Comparison of ENCODE assay signal across 26 mouse cellular contexts in genomic region chr13:31823316-31823715, GRCm38 (mm10). TPM values are rescaled to one million over a fixed set of nuclear protein-coding genes. Genes with fewer than 3 reads are reported as not detected.
DNase-seq lines count a peak whose midpoint lies in the region; ATAC-seq and TF ChIP-seq lines count a peak whose summit lies in the region.
"Had no signal": no experiment of that assay in that cellular context is flagged by ENCODE, and none has a peak within 500 bp of the region (broad histone marks: within the 10 kb centered on the region; RNA-seq: fewer than 3 reads in every experiment).

No protein-coding gene starts in this region.

- no peak for ATAC-seq in intestine, postnatal 0 days
- no peak for ATAC-seq in intestine, embryonic 16.5 days
- no peak for ATAC-seq in liver, postnatal 0 days
- no peak for ATAC-seq in liver, embryonic 12.5 days
- no peak for ATAC-seq in midbrain, postnatal 0 days (ENCODE audit: low FRiP score)
- no peak for ATAC-seq in midbrain, embryonic 16.5 days
- ATAC-seq: activated CD4-positive, CD25-positive, alpha-beta regulatory T cell, adult 4 months; CD4-positive, CD25-positive, alpha-beta regulatory T cell, adult 4 months; forebrain, embryonic 14.5 days; forebrain, postnatal 0 days had no signal

- H3K36me3 ChIP-seq in intestine, postnatal 0 days (ENCODE audit: control insufficient read depth, insufficient read depth): no peaks in the 10 kb centered on the region
- no peaks in the 10 kb centered on the region for H3K36me3 ChIP-seq in intestine, embryonic 16.5 days (ENCODE audit: control insufficient read depth, insufficient read depth, low read length)
- H3K36me3 ChIP-seq in liver, postnatal 0 days (replicated peaks; ENCODE audit: insufficient read depth, low read length): no peaks in the 10 kb centered on the region
- no peaks in the 10 kb centered on the region for H3K36me3 ChIP-seq in liver, embryonic 12.5 days
- no peaks in the 10 kb centered on the region for H3K36me3 ChIP-seq in midbrain, postnatal 0 days (ENCODE audit: insufficient read depth, low read length)
- H3K36me3 ChIP-seq in midbrain, embryonic 16.5 days (ENCODE audit: control insufficient read depth, insufficient read depth, low read length): no peaks in the 10 kb centered on the region
- H3K36me3 ChIP-seq: embryonic facial prominence, embryonic 12.5 days; embryonic facial prominence, embryonic 15.5 days; hindbrain, embryonic 12.5 days; hindbrain, embryonic 15.5 days had no signal

- H3K9ac ChIP-seq in intestine, postnatal 0 days (ENCODE audit: low read depth, low read length): no peak overlapping the region
- no peak overlapping the region for H3K9ac ChIP-seq in intestine, embryonic 16.5 days (ENCODE audit: low read depth, low read length)
- H3K9ac ChIP-seq in liver, postnatal 0 days (replicated peaks): no peak overlapping the region
- no peak overlapping the region for H3K9ac ChIP-seq in liver, embryonic 12.5 days
- no peak overlapping the region for H3K9ac ChIP-seq in midbrain, postnatal 0 days (replicated peaks; ENCODE audit: low read length, poor library complexity, severe bottlenecking)
- H3K9ac ChIP-seq in midbrain, embryonic 16.5 days (ENCODE audit: low read depth, low read length): no peak overlapping the region
- H3K9ac ChIP-seq: embryonic facial prominence, embryonic 12.5 days; embryonic facial prominence, embryonic 15.5 days; forebrain, postnatal 0 days; hindbrain, embryonic 12.5 days; hindbrain, embryonic 15.5 days had no signal

- no peak overlapping the region for H3K27ac ChIP-seq in intestine, postnatal 0 days (ENCODE audit: low read depth, low read length)
- no peak overlapping the region for H3K27ac ChIP-seq in intestine, embryonic 16.5 days (ENCODE audit: low read length)
- H3K27ac ChIP-seq in liver, postnatal 0 days (ENCODE audit: low read depth): no peak overlapping the region
- no peak overlapping the region for H3K27ac ChIP-seq in liver, embryonic 12.5 days
- no peak overlapping the region for H3K27ac ChIP-seq in midbrain, postnatal 0 days (ENCODE audit: low read depth, low read length)
- H3K27ac ChIP-seq in midbrain, embryonic 16.5 days (ENCODE audit: low read length): no peak overlapping the region
- H3K27ac ChIP-seq: embryonic facial prominence, embryonic 15.5 days; gastrocnemius, adult 2 months; hindbrain, embryonic 12.5 days; hindbrain, embryonic 15.5 days had no signal

- H3K27me3 ChIP-seq in intestine, postnatal 0 days (replicated peaks; ENCODE audit: control insufficient read depth, insufficient read depth, low read length): no peaks in the 10 kb centered on the region
- peaks cover 5% of the 10 kb centered on the region for H3K27me3 ChIP-seq in intestine, embryonic 16.5 days (replicated peaks; ENCODE audit: control insufficient read depth, insufficient read depth, low read length)
- H3K27me3 ChIP-seq in liver, postnatal 0 days (ENCODE audit: insufficient read depth, low read length): no peaks in the 10 kb centered on the region
- peaks cover 48% of the 10 kb centered on the region for H3K27me3 ChIP-seq in liver, embryonic 12.5 days (replicated peaks)
- H3K27me3 ChIP-seq in midbrain, postnatal 0 days (ENCODE audit: insufficient read depth, low read length): peaks cover 16% of the 10 kb centered on the region
- peaks cover 14% of the 10 kb centered on the region for H3K27me3 ChIP-seq in midbrain, embryonic 16.5 days (ENCODE audit: control insufficient read depth, insufficient read depth, low read depth, low read length)

- DNase-seq in liver, postnatal 0 days: no peak
- DNase-seq in midbrain, postnatal 0 days (ENCODE audit: low spot score): no peak
- no peak for DNase-seq in cerebellum, postnatal 36 days
- DNase-seq: adrenal gland, adult 8-10 months; adrenal gland, postnatal 25 days; cerebellum, adult 11-12 months; cerebellum, adult 8-10 months; cerebellum, postnatal 10 days; forebrain, postnatal 0 days; gastrocnemius, adult 2 months; gastrocnemius, postnatal 14 days; heart, adult 11 months had no signal

- no peak for TF ChIP-seq EP300 in liver, postnatal 0 days (IDR thresholded peaks at IDR 0.05; ENCODE audit: low read depth)

- H3K9me3 ChIP-seq in intestine, postnatal 0 days (ENCODE audit: control insufficient read depth): no peaks in the 10 kb centered on the region
- no peaks in the 10 kb centered on the region for H3K9me3 ChIP-seq in intestine, embryonic 16.5 days (ENCODE audit: control insufficient read depth, low read length)
- no peaks in the 10 kb centered on the region for H3K9me3 ChIP-seq in liver, postnatal 0 days (ENCODE audit: low read length)
- no peaks in the 10 kb centered on the region for H3K9me3 ChIP-seq in liver, embryonic 12.5 days (replicated peaks)
- no peaks in the 10 kb centered on the region for H3K9me3 ChIP-seq in midbrain, postnatal 0 days (ENCODE audit: low read length)
- no peaks in the 10 kb centered on the region for H3K9me3 ChIP-seq in midbrain, embryonic 16.5 days (replicated peaks; ENCODE audit: control insufficient read depth, low read length, poor library complexity, severe bottlenecking)
- H3K9me3 ChIP-seq: embryonic facial prominence, embryonic 12.5 days; embryonic facial prominence, embryonic 15.5 days; hindbrain, embryonic 12.5 days; hindbrain, embryonic 15.5 days had no signal

- H3K4me1 ChIP-seq in intestine, postnatal 0 days (replicated peaks; ENCODE audit: control insufficient read depth, insufficient read depth, low read length): no peaks in the 10 kb centered on the region
- H3K4me1 ChIP-seq in intestine, embryonic 16.5 days (ENCODE audit: control insufficient read depth, insufficient read depth, low read length): peaks cover 7% of the 10 kb centered on the region
- 0 out of 2 replicates have a peak, but pooled peaks cover 4% of the 10 kb centered on the region for H3K4me1 ChIP-seq in liver, postnatal 0 days (ENCODE audit: insufficient read depth)
- H3K4me1 ChIP-seq in liver, embryonic 12.5 days: no peaks in the 10 kb centered on the region
- no peaks in the 10 kb centered on the region; the same call in 1 of the 2 replicates for H3K4me1 ChIP-seq in midbrain, postnatal 0 days (ENCODE audit: insufficient read depth, low read length)
- H3K4me1 ChIP-seq in midbrain, embryonic 16.5 days (ENCODE audit: control insufficient read depth, insufficient read depth, low read length): peaks cover 6% of the 10 kb centered on the region; the same call in 1 of the 2 replicates

- H3K4me3 ChIP-seq in intestine, postnatal 0 days (ENCODE audit: low read depth, low read length): no peak overlapping the region
- H3K4me3 ChIP-seq in intestine, embryonic 16.5 days (ENCODE audit: low read length): no peak overlapping the region
- H3K4me3 ChIP-seq in liver, postnatal 0 days (ENCODE audit: low read depth, low read length): no peak overlapping the region
- no peak overlapping the region for H3K4me3 ChIP-seq in liver, embryonic 12.5 days
- H3K4me3 ChIP-seq in midbrain, postnatal 0 days (ENCODE audit: low read depth, low read length): no peak overlapping the region
- H3K4me3 ChIP-seq in midbrain, embryonic 16.5 days (ENCODE audit: low read depth, low read length): no peak overlapping the region
- H3K4me3 ChIP-seq: embryonic facial prominence, embryonic 12.5 days; embryonic facial prominence, embryonic 15.5 days; gastrocnemius, adult 2 months; hindbrain, embryonic 12.5 days; hindbrain, embryonic 15.5 days had no signal

- no peak overlapping the region for H3K4me2 ChIP-seq in intestine, postnatal 0 days (replicated peaks; ENCODE audit: low read depth)
- no peak overlapping the region for H3K4me2 ChIP-seq in intestine, embryonic 16.5 days (ENCODE audit: low read depth, low read length)
- H3K4me2 ChIP-seq in liver, postnatal 0 days (ENCODE audit: low read depth, low read length): no peak overlapping the region
- H3K4me2 ChIP-seq in liver, embryonic 12.5 days: no peak overlapping the region
- H3K4me2 ChIP-seq in midbrain, postnatal 0 days (ENCODE audit: low read depth, low read length, poor library complexity, severe bottlenecking): no peak overlapping the region
- no peak overlapping the region for H3K4me2 ChIP-seq in midbrain, embryonic 16.5 days (ENCODE audit: low read length)
- H3K4me2 ChIP-seq: embryonic facial prominence, embryonic 12.5 days; embryonic facial prominence, embryonic 15.5 days; heart, embryonic 11.5 days; hindbrain, embryonic 12.5 days; hindbrain, embryonic 15.5 days had no signal

- WGBS in intestine, postnatal 0 days: 48% methylated on average over 5 of the region's 5 CpGs
- 46% methylated on average over 5 of the region's 5 CpGs for WGBS in intestine, embryonic 16.5 days
- WGBS in liver, postnatal 0 days (ENCODE audit: insufficient replicate concordance): 43% methylated on average over 5 of the region's 5 CpGs
- 27% methylated on average over 5 of the region's 5 CpGs for WGBS in liver, embryonic 12.5 days (ENCODE audit: insufficient replicate concordance)
- 28% methylated on average over 5 of the region's 5 CpGs for WGBS in midbrain, postnatal 0 days
- WGBS in midbrain, embryonic 16.5 days: 15% methylated on average over 5 of the region's 5 CpGs

- TF ChIP-seq CTCF in intestine, postnatal 0 days (IDR thresholded peaks at IDR 0.05; ENCODE audit: low read depth): peak; percentile 21
- TF ChIP-seq CTCF in liver, postnatal 0 days (IDR thresholded peaks at IDR 0.05; ENCODE audit: low read depth): 0 out of 2 replicates have a peak, but pooled peaks have one; percentile 6
- TF ChIP-seq CTCF in midbrain, postnatal 0 days (IDR thresholded peaks at IDR 0.05): peak; percentile 11; the same call in 1 of the 2 replicates

RNA-seq across cellular contexts. Expression of gene Foxc1, which starts 16.9 kb away (rescaled TPM):
- 0.08 and 0.12 TPM in 2 replicates for polyA plus RNA-seq in intestine, postnatal 0 days (2015; fragmentation: Nextera tagmentation; extraction: Ambion mirVana)
- polyA plus RNA-seq in intestine, embryonic 16.5 days (2015; fragmentation: Nextera tagmentation; extraction: Ambion mirVana): 0.06 and 0.07 TPM in 2 replicates
- polyA plus RNA-seq in liver, postnatal 0 days (2015; fragmentation: Nextera tagmentation; extraction: Ambion mirVana): 0.02 TPM in 1 of 2 replicates, not detected in the other
- polyA plus RNA-seq in liver, embryonic 12.5 days (2016; fragmentation: Nextera tagmentation; extraction: Ambion mirVana): 0.25 and 0.28 TPM in 2 replicates
- total RNA-seq in midbrain, postnatal 0 days (2014; rRNA removed): 12.6 and 17.1 TPM in 2 replicates
- polyA plus RNA-seq in midbrain, postnatal 0 days (2015; fragmentation: Nextera tagmentation; extraction: Ambion mirVana): 1.8 and 2.2 TPM in 2 replicates
- 0.44 and 0.81 TPM in 2 replicates for polyA plus RNA-seq in midbrain, embryonic 16.5 days (2015; fragmentation: Nextera tagmentation; extraction: Ambion mirVana)
- total RNA-seq: hematopoietic stem cell, adult 5-6 weeks; MEL had no signal
- polyA plus RNA-seq: activated CD4-positive, CD25-positive, alpha-beta regulatory T cell, adult 4 months; CD4-positive, CD25-positive, alpha-beta regulatory T cell, adult 4 months had no signal
